Mouse (Mus musculus) spleen, adult 18-20 months (tissue): ENCODE results near the gene Galnt18.

ENCODE experiments used
- DNase-seq, 2 experiments: peaks; one replicate each; pipeline ENCODE4 v3.0.0; 2022; ENCODE audit warnings: mixed read lengths in 2 of 2

The Galnt18 gene

GRCm38 (mm10) chr7:111711045-111711808, 68.5 kb downstream of the Galnt18 start:
- DNase-seq: no peak

DNA sequence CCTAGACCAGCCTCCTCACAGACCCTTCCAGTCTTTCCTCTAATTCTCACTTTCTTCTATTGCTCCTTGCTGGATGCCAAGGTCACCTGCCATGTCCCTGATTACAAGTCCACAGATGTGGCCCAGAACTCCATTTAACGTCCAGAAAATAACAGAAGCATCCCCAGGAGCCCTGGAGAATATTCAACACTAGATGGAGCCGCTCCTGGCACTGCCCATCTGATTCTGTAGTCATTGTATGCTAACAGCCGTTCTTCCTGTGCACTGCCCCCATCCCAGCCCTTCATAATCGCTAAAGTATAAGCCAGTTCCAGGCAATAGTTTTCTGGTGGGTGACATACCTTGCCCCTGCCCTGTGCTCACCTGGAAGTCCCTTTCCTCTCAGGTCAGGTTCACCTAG, 69.5 kb downstream of the Galnt18 start:
- no peak for DNase-seq

DNA sequence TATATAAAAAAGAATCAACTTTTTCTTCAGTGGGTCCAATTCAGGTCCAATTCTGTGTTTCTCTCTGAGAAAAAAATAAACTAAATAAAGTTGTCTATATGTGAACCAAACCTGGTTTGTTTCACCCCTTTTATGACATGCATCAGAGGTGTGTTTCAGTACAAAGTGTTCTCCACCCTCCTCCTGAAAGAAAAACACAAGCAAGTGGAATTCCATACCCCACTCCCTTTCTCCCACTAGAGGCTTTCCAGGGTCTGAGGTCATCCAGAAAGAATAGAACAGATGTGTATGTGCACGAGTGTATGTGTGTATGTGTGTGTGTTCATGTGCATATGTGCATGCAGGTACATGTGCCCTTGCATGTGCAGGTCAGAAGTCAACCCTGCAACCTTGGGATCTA, 71.2 kb downstream of the Galnt18 start:
- DNase-seq: no peak

DNA sequence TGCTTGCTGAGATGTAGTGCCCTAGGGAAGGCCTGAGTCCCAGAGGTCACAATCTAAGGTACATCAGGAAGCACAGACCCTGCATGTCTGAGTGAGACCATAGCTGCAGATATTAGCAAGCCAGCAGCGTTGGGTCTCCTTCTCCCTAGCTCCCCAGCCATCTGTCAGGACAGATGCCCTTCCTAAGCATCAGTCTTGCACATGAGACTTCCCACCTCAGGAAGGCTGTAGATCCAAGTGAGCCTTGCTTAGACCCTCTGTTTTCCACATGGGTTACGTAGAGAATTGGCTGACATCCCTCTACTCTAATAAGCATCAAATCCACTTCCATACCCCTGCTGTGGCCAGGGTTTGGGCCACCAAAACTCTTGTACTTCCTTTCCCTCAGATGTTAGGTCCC, 76.8 kb downstream of the Galnt18 start:
- DNase-seq: no peak

- no peak for DNase-seq
These were observed 78.0 kb downstream of the Galnt18 start for GRCm38 (mm10) chr7:111701788-111702187.

DNA sequence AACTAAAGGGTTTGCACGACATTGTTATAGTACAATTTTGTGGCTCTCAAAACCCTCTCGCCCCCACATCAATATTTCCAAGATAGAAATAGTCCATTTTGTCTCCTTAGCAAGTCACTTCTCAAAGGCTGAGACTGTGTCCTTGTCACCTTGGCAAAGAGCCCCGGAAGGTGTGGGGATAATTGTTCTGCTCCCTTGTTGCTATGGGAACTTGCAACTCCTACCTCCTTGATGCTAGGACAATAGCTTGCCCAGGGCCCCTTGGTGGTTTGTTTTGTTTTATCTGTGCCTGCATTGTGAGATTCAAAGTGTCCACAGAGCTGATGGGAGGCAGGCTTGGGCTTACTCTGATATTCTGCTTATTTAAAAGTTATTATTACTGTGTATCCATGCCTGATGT, 80.3 kb downstream of the Galnt18 start:
- no peak for DNase-seq

- no peak for DNase-seq
These were observed 83.6 kb downstream of the Galnt18 start for GRCm38 (mm10) chr7:111696226-111696625.

DNA sequence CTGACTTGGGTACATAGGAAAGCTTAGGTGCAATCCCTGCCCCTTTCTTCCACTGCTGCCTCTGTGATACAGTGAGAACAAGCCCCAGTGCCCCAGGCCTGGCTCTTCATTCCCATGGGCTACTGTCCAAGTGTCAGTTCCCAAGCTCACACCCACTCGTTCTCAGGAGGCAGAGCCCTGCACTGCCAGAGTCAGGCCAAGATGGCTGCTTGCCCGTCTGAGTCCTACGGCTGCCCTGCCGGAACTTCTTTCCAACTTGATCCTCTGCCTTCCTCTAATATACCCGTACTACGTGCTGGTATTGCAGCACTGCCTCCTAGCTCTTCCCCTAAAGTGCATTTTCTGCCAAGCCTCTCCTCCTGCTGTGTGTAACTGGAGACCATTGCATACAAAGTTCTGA, 85.5 kb downstream of the Galnt18 start:
- DNase-seq: no peak

DNA sequence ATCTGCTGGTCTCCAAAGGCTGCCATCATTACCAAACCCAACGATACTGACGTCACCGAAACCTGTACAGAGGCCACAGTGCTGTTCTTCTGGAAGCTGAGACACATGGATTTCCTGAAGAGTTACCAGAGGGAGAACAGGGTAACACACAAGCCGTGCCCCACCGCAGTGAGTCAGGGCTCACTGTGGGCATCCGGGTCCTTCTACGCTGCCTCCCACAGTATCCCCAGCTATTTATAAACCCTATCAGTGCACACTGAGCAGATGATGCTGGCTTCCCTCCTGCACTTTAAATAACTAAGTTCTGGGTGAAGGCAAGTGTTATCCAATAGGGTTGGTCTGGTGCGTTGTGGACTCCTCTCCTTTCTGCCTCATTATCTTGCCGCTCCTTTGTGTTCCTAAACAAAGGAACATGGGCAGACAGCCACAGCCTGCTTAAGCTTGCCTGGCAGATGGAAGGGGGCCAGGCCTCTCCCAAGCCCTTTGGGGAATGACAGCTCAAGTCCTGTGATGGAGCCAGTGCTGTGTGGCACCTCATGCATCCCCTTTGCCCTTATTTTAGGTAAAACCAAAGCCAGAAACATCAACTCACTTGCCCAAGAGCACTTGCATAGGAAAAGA, 87.0 kb downstream of the Galnt18 start:
- DNase-seq: no peak

GRCm38 (mm10) chr7:111680108-111680507, 99.7 kb downstream of the Galnt18 start:
- DNase-seq: no peak

GRCm38 (mm10) chr7:111676483-111676882, 103.3 kb downstream of the Galnt18 start:
- DNase-seq: no peak

DNA sequence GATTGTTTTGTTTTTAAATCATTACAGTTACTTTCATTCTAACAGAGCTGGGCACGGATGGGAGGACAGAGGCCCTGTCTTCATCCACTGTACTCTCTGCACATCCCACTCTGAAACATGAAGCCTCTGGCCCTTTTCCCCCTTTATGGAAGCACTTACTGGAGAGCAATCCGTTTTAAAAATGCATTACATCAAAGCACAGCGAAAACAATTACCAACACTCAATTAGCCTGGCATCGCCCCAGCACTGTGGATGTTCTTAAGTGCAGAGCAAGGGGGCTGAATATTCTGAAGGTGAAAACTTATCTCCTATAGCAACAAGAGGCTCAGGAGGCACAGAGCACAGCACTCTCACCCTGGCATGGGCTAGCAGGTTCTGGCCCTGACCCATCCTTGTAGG, 107.3 kb downstream of the Galnt18 start:
- no peak for DNase-seq

- no peak for DNase-seq
These were observed 116.4 kb downstream of the Galnt18 start for GRCm38 (mm10) chr7:111663139-111664073.

DNA sequence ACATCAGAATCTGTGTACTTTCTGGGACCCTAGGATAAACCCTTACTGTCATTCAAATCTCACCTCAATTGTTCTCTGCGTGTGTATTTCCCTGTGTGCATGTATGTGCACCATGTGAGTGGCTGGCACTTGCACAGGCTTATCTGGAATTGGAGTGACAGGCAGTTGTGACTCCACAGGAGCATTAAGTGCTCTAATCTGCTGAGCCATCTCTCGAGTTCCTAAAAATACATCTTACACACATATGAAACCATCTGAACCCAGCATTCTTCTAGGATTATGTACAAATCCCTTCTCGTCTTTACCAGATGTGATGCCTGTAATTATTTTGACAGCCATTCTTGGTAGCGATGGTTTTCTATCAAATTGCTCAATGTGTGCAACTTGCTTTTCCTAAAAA, 121.2 kb downstream of the Galnt18 start:
- DNase-seq: no peak

DNA sequence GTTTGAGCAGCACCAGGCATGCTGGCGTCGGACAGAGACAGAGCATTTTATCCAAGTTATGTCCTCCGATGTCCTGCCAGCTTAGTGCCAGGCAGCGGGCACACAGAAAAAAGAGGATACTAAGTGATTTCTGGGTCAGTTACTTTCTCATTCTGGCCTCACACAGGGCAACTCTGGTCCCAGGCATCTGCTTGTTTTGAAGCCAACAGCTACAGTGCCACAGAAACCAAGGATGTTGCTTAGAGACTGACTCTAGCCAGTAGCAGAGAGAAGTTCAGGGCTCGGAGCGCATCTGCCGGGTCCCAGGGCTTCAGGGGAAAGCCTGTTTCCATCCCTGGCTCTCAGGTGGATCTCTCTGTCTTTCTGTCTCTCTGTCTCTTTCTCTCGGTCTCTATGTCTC, 124.8 kb downstream of the Galnt18 start:
- no peak for DNase-seq

- no peak for DNase-seq
These were observed 125.3 kb downstream of the Galnt18 start for GRCm38 (mm10) chr7:111654526-111654925.

- no peak for DNase-seq
These were observed 135.4 kb downstream of the Galnt18 start for GRCm38 (mm10) chr7:111644362-111644761.

GRCm38 (mm10) chr7:111638899-111639298, 140.9 kb downstream of the Galnt18 start:
- DNase-seq: no peak

- no peak for DNase-seq
These were observed 141.3 kb downstream of the Galnt18 start for GRCm38 (mm10) chr7:111638465-111638864.

DNA sequence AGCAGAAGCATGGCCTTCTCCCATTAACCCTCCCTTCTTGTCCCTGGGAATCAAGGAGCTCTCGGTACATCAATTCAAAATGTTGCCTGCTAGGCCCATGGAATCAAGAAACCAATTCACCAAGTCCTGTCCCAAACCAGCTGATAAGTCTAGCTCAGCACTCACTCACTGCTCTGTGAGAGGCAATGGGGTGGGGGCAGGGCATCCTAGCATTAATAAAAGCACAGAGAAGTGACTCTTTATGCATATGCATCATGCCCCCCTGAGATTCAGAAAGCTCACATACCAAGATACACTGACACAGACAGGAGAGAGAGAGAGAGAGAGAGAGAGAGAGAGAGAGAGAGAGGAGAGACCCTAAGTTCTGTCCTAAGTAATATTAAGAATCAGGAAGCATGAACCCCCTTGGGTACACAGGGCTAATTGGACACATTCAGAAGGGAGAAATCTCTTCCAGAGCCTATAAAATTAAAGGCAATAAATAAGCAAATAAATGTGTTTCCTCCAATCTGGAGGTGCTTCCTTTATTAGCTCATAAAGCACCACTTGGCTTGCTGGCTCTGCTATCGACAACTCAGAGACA, 141.8 kb downstream of the Galnt18 start:
- DNase-seq: no peak

DNA sequence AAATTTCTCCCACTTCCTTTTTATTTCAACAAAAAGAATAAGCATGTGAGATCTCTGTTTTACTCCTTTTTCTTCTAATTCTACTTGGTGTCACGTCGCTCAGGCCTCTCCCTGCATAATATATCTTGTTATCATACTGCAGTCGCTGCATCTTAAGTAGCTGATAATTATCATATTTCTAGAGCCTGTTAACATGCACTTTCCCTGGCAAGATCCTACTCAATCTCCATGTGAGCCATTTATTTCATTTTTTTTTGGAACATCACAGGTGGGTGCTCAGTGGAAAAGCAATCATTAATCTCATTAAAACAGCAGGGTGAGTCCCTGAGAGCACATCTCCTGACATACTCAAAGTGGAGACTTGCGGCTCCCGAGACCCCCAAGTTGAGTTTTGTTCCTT, 143.3 kb downstream of the Galnt18 start:
- no peak for DNase-seq

- no peak for DNase-seq
These were observed 148.5 kb downstream of the Galnt18 start for GRCm38 (mm10) chr7:111631265-111631664.

DNA sequence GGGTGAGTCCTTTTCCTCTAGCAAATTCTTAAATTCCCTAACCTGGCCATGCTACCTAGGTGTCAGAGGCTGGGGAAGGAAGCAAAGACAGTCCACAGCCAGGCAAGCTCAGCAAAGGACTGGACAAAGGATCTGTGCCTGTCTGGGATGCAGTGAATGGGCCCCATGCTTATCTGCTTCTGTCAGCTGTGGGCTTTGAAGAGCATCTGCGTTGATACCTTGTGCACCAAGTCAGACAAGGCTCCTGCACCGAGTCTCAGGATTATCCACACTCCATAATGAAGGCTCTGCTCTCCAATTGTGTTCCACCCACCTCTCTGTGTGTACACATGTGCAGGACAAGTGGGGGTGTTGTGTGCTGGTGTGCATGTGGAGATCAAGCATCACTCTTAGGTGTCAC, 153.5 kb downstream of the Galnt18 start:
- no peak for DNase-seq
